Mouse (Mus musculus) heart, adult 2 months (tissue): ENCODE results near the gene Ankrd49.

Experiments used
- CTCF ChIP-seq: fragments of 200-600 bp; IDR thresholded peaks from 2 replicates; pipeline ENCODE4 v1.8.1; 2022; ENCODE audit warnings: antibody characterized with exemption, mild to moderate bottlenecking, moderate library complexity
- EP300 ChIP-seq: fragments of 200-500 bp; IDR thresholded peaks from 2 replicates; pipeline ENCODE4 v1.6.1; 2011; ENCODE audit warnings: low read depth, low read length, control low read depth; ENCODE audit not compliant: insufficient read depth
- POLR2A ChIP-seq: fragments of 200-500 bp; IDR thresholded peaks from 2 replicates; pipeline ENCODE4 v1.6.1; 2011; ENCODE audit warnings: mild to moderate bottlenecking, low read depth, low read length, control low read depth; ENCODE audit not compliant: insufficient read depth

- TF ChIP-seq CTCF (no peak), POLR2A (no peak), EP300 (no peak)
Measured at GRCm38 (mm10) chr9:14787356-14787755, 2.7 kb upstream of the Ankrd49 start.
